ENCODE assay signal across 8 mouse cellular contexts in the genomic region with DNA sequence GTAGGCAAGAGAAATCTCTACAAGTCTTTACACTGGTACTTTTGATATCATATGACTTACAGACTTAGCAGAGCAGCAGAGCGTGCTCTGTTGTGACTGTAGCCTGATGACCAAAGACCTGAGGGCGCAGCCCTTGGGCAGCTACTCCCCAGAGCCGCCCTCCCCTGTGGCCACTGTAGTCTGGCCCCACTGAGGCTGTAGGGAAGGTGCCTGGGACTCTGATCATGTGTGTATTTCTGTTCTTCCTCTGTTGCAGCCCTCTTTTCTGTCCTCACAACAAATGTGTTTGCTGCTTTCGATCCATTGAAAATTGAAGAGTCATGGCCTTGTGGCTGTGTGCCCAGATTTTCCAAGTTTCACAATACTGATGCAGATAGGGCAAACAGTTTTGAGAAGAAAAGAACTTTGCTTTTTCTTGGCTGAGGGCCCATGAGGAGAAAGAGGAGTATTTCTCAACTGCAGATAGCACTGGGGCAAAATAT. TPM values are rescaled to one million over a fixed set of nuclear protein-coding genes. Genes with fewer than 3 reads are reported as not detected.
A peak's percentile ranks its signal among the peaks of the same experiment; 100 is the strongest.
DNase-seq lines count a peak whose midpoint lies in the region; ATAC-seq lines count a peak whose summit lies in the region.

No protein-coding gene starts in this region.

- no peak overlapping the region for H3K9ac ChIP-seq in embryonic facial prominence, embryonic 15.5 days
- H3K9ac ChIP-seq in heart, embryonic 14.5 days (ENCODE audit: low read length), result peak overlapping the region; percentile 77
- H3K9ac ChIP-seq in kidney, embryonic 16.5 days (replicated peaks; ENCODE audit: low read length), result peak overlapping the region; percentile 74

- H3K4me1 ChIP-seq in embryonic facial prominence, embryonic 15.5 days, result peaks cover 21% of the 10 kb centered on the region; the same call in 1 of the 2 replicates
- peaks cover 12 to 16% of the 10 kb centered on the region in 2 experiments for H3K4me1 ChIP-seq in heart, embryonic 14.5 days (ENCODE audit: control insufficient read depth in 2 of 2, insufficient read depth in 2 of 2, low read length in 2 of 2)
- peaks cover 32% of the 10 kb centered on the region for H3K4me1 ChIP-seq in kidney, embryonic 16.5 days (ENCODE audit: insufficient read depth, low read length)

- no peaks in the 10 kb centered on the region for H3K27me3 ChIP-seq in embryonic facial prominence, embryonic 15.5 days
- H3K27me3 ChIP-seq in heart, embryonic 14.5 days (ENCODE audit: control insufficient read depth, insufficient read depth, low read length), result no peaks in the 10 kb centered on the region
- H3K27me3 ChIP-seq in kidney, embryonic 16.5 days (ENCODE audit: insufficient read depth, low read length), result no peaks in the 10 kb centered on the region
- H3K27me3 ChIP-seq in splenic B cell, adult 2 months (ENCODE audit: control insufficient read depth, insufficient read depth, low read length, poor library complexity, severe bottlenecking), result no peaks in the 10 kb centered on the region; the same call in 1 of the 2 replicates

- peak overlapping the region; percentile 77 for H3K4me2 ChIP-seq in embryonic facial prominence, embryonic 15.5 days (replicated peaks)
- H3K4me2 ChIP-seq in heart, embryonic 14.5 days (ENCODE audit: low read length), result peak overlapping the region; percentile 83
- peak overlapping the region; percentile 74 for H3K4me2 ChIP-seq in kidney, embryonic 16.5 days (replicated peaks; ENCODE audit: low read depth, low read length)

- peak overlapping the region; percentile 39 for H3K27ac ChIP-seq in embryonic facial prominence, embryonic 15.5 days (replicated peaks)
- H3K27ac ChIP-seq in heart, embryonic 14.5 days (replicated peaks in 1 of 2; ENCODE audit: control insufficient read depth in 1 of 2, insufficient read depth in 1 of 2, low read depth in 2 of 2, low read length in 2 of 2), result peak overlapping the region in 1 of 2 experiments; percentile 59; a peak in 2 of 4 replicates
- H3K27ac ChIP-seq in kidney, embryonic 16.5 days (ENCODE audit: low read length), result peak overlapping the region; percentile 89

- H3K36me3 ChIP-seq in embryonic facial prominence, embryonic 15.5 days, result no peaks in the 10 kb centered on the region
- H3K36me3 ChIP-seq in heart, embryonic 14.5 days (ENCODE audit: control insufficient read depth, insufficient read depth, low read length), result no peaks in the 10 kb centered on the region
- H3K36me3 ChIP-seq in kidney, embryonic 16.5 days (ENCODE audit: insufficient read depth, low read length), result no peaks in the 10 kb centered on the region
- H3K36me3 ChIP-seq in splenic B cell, adult 2 months (ENCODE audit: control insufficient read depth, insufficient read depth, low read length, poor library complexity, severe bottlenecking), result no peaks in the 10 kb centered on the region

- no peaks in the 10 kb centered on the region for H3K9me3 ChIP-seq in embryonic facial prominence, embryonic 15.5 days (replicated peaks)
- H3K9me3 ChIP-seq in heart, embryonic 14.5 days (ENCODE audit: control insufficient read depth, low read length), result no peaks in the 10 kb centered on the region
- H3K9me3 ChIP-seq in kidney, embryonic 16.5 days (ENCODE audit: low read length), result no peaks in the 10 kb centered on the region

- peak overlapping the region; percentile 49 for H3K4me3 ChIP-seq in embryonic facial prominence, embryonic 15.5 days (replicated peaks)
- peak overlapping the region; percentile 50 to 64; a peak in 3 of 4 replicates for H3K4me3 ChIP-seq in heart, embryonic 14.5 days (ENCODE audit: control insufficient read depth in 1 of 2, insufficient read depth in 1 of 2, low read depth in 1 of 2, low read length in 2 of 2)
- H3K4me3 ChIP-seq in kidney, embryonic 16.5 days (ENCODE audit: low read length), result peak overlapping the region; percentile 65

- DNase-seq in adipocyte (ENCODE audit: low spot score), result peak; percentile 100
- peak; percentile 89 for DNase-seq in lung, postnatal 14 days
- peak; percentile 4 for DNase-seq in splenic B cell, adult 2 months (ENCODE audit: low read depth, low spot score)
- no peak for DNase-seq in cerebellum, adult 9-11 months

- ATAC-seq in embryonic facial prominence, embryonic 15.5 days (ENCODE audit: insufficient number of reproducible peaks, low FRiP score, low TSS enrichment, low read depth), result 0 out of 2 replicates have a peak, but pooled peaks have one; percentile 52
- no peak for ATAC-seq in heart, embryonic 14.5 days (ENCODE audit: insufficient number of reproducible peaks, insufficient read depth, low FRiP score, low read depth)
- peak; percentile 79 for ATAC-seq in kidney, embryonic 16.5 days (ENCODE audit: low FRiP score, low TSS enrichment)
- ATAC-seq in inflammation-experienced regulatory T-cells, adult 6 months, result no peak

- WGBS in embryonic facial prominence, embryonic 15.5 days, result 46% methylated on average over 4 of the region's 4 CpGs
- 51% methylated on average over 4 of the region's 4 CpGs for WGBS in heart, embryonic 14.5 days
- 20% methylated on average over 4 of the region's 4 CpGs for WGBS in kidney, embryonic 16.5 days

RNA-seq across cellular contexts. Expression of a gene that starts 1.0 kb away (rescaled TPM):
- 164 and 168 TPM in 2 replicates for polyA plus RNA-seq in embryonic facial prominence, embryonic 15.5 days (2015; fragmentation: Nextera tagmentation; extraction: Ambion mirVana)
- polyA plus RNA-seq in heart, embryonic 14.5 days (2014; fragmentation: Nextera tagmentation; extraction: Ambion mirVana), result 133 and 151 TPM in 2 replicates
- 269 and 270 TPM in 2 replicates for polyA plus RNA-seq in kidney, embryonic 16.5 days (2015; fragmentation: Nextera tagmentation; extraction: Ambion mirVana)
- 1 to 10 TPM in 1 of 3 experiments, not detected in 2; 1.8 TPM for polyA plus RNA-seq in inflammation-experienced regulatory T-cells, adult 6 months (2017; shearing (Covaris generic))

Comparison
In these comparisons a context has a peak if more than half of its experiments do, and no peak if none do; other contexts are left out.
1. ATAC-seq: peak in embryonic facial prominence, embryonic 15.5 days (single experiment) and kidney, embryonic 16.5 days (single experiment); none in heart, embryonic 14.5 days (single experiment) and inflammation-experienced regulatory T-cells, adult 6 months (single experiment).
2. RNA of a gene that starts 1.0 kb away (polyA plus RNA-seq): 269 to 270 TPM in kidney, embryonic 16.5 days, 164 to 168 TPM in embryonic facial prominence, embryonic 15.5 days and 133 to 151 TPM in heart, embryonic 14.5 days; 1.8 TPM in inflammation-experienced regulatory T-cells, adult 6 months; every median in the first group is over 10 times any median in the second.
3. Peak in every context shown above with its lines, with median percentiles within 50 percentile points of each other: H3K4me2 ChIP-seq and H3K4me3 ChIP-seq.